Comparison of ENCODE assay signal across 8 mouse cellular contexts in genomic region chr1:60860955-60861354, GRCm38 (mm10). TPM values are rescaled to one million over a fixed set of nuclear protein-coding genes. Genes with fewer than 3 reads are reported as not detected.
A peak's percentile ranks its signal among the peaks of the same experiment; 100 is the strongest.
DNase-seq lines count a peak whose midpoint lies in the region; ATAC-seq lines count a peak whose summit lies in the region.

No protein-coding gene starts in this region.

- ATAC-seq in embryonic facial prominence, embryonic 13.5 days (ENCODE audit: insufficient number of reproducible peaks, insufficient read depth, low FRiP score, low TSS enrichment, low read depth): no peak
- no peak for ATAC-seq in liver, embryonic 11.5 days (replicated peaks; ENCODE audit: low FRiP score)
- ATAC-seq in liver, embryonic 12.5 days: no peak
- peak; percentile 79 for ATAC-seq in neural tube, embryonic 13.5 days (ENCODE audit: low read depth)

- H3K4me1 ChIP-seq in embryonic facial prominence, embryonic 13.5 days: peaks cover 4% of the 10 kb centered on the region; the same call in 1 of the 2 replicates
- peaks cover 11% of the 10 kb centered on the region for H3K4me1 ChIP-seq in embryonic facial prominence, embryonic 10.5 days
- peaks cover 9% of the 10 kb centered on the region for H3K4me1 ChIP-seq in liver, embryonic 11.5 days (replicated peaks; ENCODE audit: control insufficient read depth, insufficient read depth, low read length)
- H3K4me1 ChIP-seq in liver, embryonic 12.5 days: peaks cover 20% of the 10 kb centered on the region; the same call in 1 of the 2 replicates
- H3K4me1 ChIP-seq in hindbrain, embryonic 10.5 days (replicated peaks): peaks cover 42% of the 10 kb centered on the region
- H3K4me1 ChIP-seq in neural tube, embryonic 13.5 days (replicated peaks): peaks cover 40% of the 10 kb centered on the region

- 71% methylated on average over 5 of the region's 5 CpGs for WGBS in embryonic facial prominence, embryonic 13.5 days
- WGBS in embryonic facial prominence, embryonic 10.5 days: 74% methylated on average over 5 of the region's 5 CpGs
- WGBS in liver, embryonic 11.5 days: 43% methylated on average over 5 of the region's 5 CpGs
- WGBS in liver, embryonic 12.5 days (ENCODE audit: insufficient replicate concordance): 32% methylated on average over 5 of the region's 5 CpGs
- 59% methylated on average over 5 of the region's 5 CpGs for WGBS in hindbrain, embryonic 10.5 days
- 28% methylated on average over 5 of the region's 5 CpGs for WGBS in neural tube, embryonic 13.5 days

- H3K27ac ChIP-seq in embryonic facial prominence, embryonic 13.5 days: no peak overlapping the region
- H3K27ac ChIP-seq in embryonic facial prominence, embryonic 10.5 days (replicated peaks): no peak overlapping the region
- no peak overlapping the region for H3K27ac ChIP-seq in liver, embryonic 11.5 days (ENCODE audit: low read depth, low read length)
- H3K27ac ChIP-seq in liver, embryonic 12.5 days: no peak overlapping the region
- H3K27ac ChIP-seq in hindbrain, embryonic 10.5 days: peak overlapping the region; percentile 50
- peak overlapping the region; percentile 85 for H3K27ac ChIP-seq in neural tube, embryonic 13.5 days (replicated peaks)

- no peak overlapping the region for H3K9ac ChIP-seq in embryonic facial prominence, embryonic 13.5 days
- H3K9ac ChIP-seq in liver, embryonic 11.5 days (ENCODE audit: low read depth, low read length): no peak overlapping the region
- no peak overlapping the region for H3K9ac ChIP-seq in liver, embryonic 12.5 days
- peak overlapping the region; percentile 66 for H3K9ac ChIP-seq in neural tube, embryonic 13.5 days

- no peaks in the 10 kb centered on the region for H3K36me3 ChIP-seq in embryonic facial prominence, embryonic 13.5 days
- no peaks in the 10 kb centered on the region for H3K36me3 ChIP-seq in embryonic facial prominence, embryonic 10.5 days (replicated peaks)
- no peaks in the 10 kb centered on the region for H3K36me3 ChIP-seq in liver, embryonic 11.5 days (ENCODE audit: control insufficient read depth, insufficient read depth, low read length)
- no peaks in the 10 kb centered on the region for H3K36me3 ChIP-seq in liver, embryonic 12.5 days
- no peaks in the 10 kb centered on the region for H3K36me3 ChIP-seq in hindbrain, embryonic 10.5 days
- H3K36me3 ChIP-seq in neural tube, embryonic 13.5 days: no peaks in the 10 kb centered on the region

- H3K27me3 ChIP-seq in embryonic facial prominence, embryonic 13.5 days: 0 out of 2 replicates have a peak, but pooled peaks cover 3% of the 10 kb centered on the region
- no peaks in the 10 kb centered on the region for H3K27me3 ChIP-seq in embryonic facial prominence, embryonic 10.5 days (replicated peaks; ENCODE audit: low read depth, poor library complexity, severe bottlenecking)
- H3K27me3 ChIP-seq in liver, embryonic 11.5 days (replicated peaks; ENCODE audit: control insufficient read depth, insufficient read depth, low read length): no peaks in the 10 kb centered on the region
- no peaks in the 10 kb centered on the region for H3K27me3 ChIP-seq in liver, embryonic 12.5 days (replicated peaks)
- no peaks in the 10 kb centered on the region; the same call in 1 of the 2 replicates for H3K27me3 ChIP-seq in hindbrain, embryonic 10.5 days (ENCODE audit: insufficient read depth, poor library complexity, severe bottlenecking)
- H3K27me3 ChIP-seq in neural tube, embryonic 13.5 days: no peaks in the 10 kb centered on the region

- no peak overlapping the region for H3K4me3 ChIP-seq in embryonic facial prominence, embryonic 13.5 days
- H3K4me3 ChIP-seq in embryonic facial prominence, embryonic 10.5 days: no peak overlapping the region
- no peak overlapping the region for H3K4me3 ChIP-seq in liver, embryonic 11.5 days (ENCODE audit: low read depth, low read length)
- H3K4me3 ChIP-seq in liver, embryonic 12.5 days: no peak overlapping the region
- H3K4me3 ChIP-seq in hindbrain, embryonic 10.5 days: peak overlapping the region; percentile 12; the same call in 1 of the 2 replicates
- peak overlapping the region; percentile 23 for H3K4me3 ChIP-seq in neural tube, embryonic 13.5 days

- DNase-seq in embryonic facial prominence, embryonic 10.5 days (ENCODE audit: low spot score): no peak
- no peak for DNase-seq in liver, embryonic 11.5 days (ENCODE audit: low spot score)
- DNase-seq in hindbrain, embryonic 10.5 days (ENCODE audit: low spot score): no peak
- no peak for DNase-seq in urinary bladder, adult 18-20 months (ENCODE audit: low spot score in 2 of 2)
- no peak for DNase-seq in left cerebral cortex, adult 8-10 months (ENCODE audit: low spot score in 2 of 2)

- H3K9me3 ChIP-seq in embryonic facial prominence, embryonic 13.5 days: no peaks in the 10 kb centered on the region
- no peaks in the 10 kb centered on the region for H3K9me3 ChIP-seq in embryonic facial prominence, embryonic 10.5 days
- no peaks in the 10 kb centered on the region for H3K9me3 ChIP-seq in liver, embryonic 11.5 days (ENCODE audit: control insufficient read depth, low read length)
- no peaks in the 10 kb centered on the region for H3K9me3 ChIP-seq in liver, embryonic 12.5 days (replicated peaks)
- no peaks in the 10 kb centered on the region for H3K9me3 ChIP-seq in hindbrain, embryonic 10.5 days
- H3K9me3 ChIP-seq in neural tube, embryonic 13.5 days: no peaks in the 10 kb centered on the region

- H3K4me2 ChIP-seq in embryonic facial prominence, embryonic 13.5 days: peak overlapping the region; percentile 30; the same call in 1 of the 2 replicates
- H3K4me2 ChIP-seq in liver, embryonic 11.5 days: peak overlapping the region; percentile 4; the same call in 1 of the 2 replicates
- no peak overlapping the region for H3K4me2 ChIP-seq in liver, embryonic 12.5 days
- H3K4me2 ChIP-seq in neural tube, embryonic 13.5 days: peak overlapping the region; percentile 52

RNA-seq across cellular contexts. Expression of gene Ctla4, which starts 25.8 kb away (rescaled TPM):
- polyA plus RNA-seq in embryonic facial prominence, embryonic 13.5 days (2015; fragmentation: Nextera tagmentation; extraction: Ambion mirVana): not detected in 2 replicates
- polyA plus RNA-seq in embryonic facial prominence, embryonic 10.5 days (2016; fragmentation: Nextera tagmentation; extraction: Ambion mirVana): not detected in 2 replicates
- polyA plus RNA-seq in liver, embryonic 11.5 days (2014; fragmentation: Nextera tagmentation; extraction: Ambion mirVana): not detected in 2 replicates
- polyA plus RNA-seq in liver, embryonic 12.5 days (2016; fragmentation: Nextera tagmentation; extraction: Ambion mirVana): not detected in 2 replicates
- not detected in 2 replicates for polyA plus RNA-seq in hindbrain, embryonic 10.5 days (2016; fragmentation: Nextera tagmentation; extraction: Ambion mirVana)
- polyA plus RNA-seq in neural tube, embryonic 13.5 days (2015; fragmentation: Nextera tagmentation; extraction: Ambion mirVana): not detected in 2 replicates
- not detected for total RNA-seq in left cerebral cortex, adult 8-10 months (2022)

Comparison
In these comparisons a context has a peak if more than half of its experiments do, and no peak if none do; other contexts are left out.
1. H3K27ac ChIP-seq: peak in hindbrain, embryonic 10.5 days (single experiment) and neural tube, embryonic 13.5 days (single experiment); none in embryonic facial prominence, embryonic 13.5 days (single experiment), embryonic facial prominence, embryonic 10.5 days (single experiment), liver, embryonic 11.5 days (single experiment) and liver, embryonic 12.5 days (single experiment).
2. H3K4me3 ChIP-seq: peak in hindbrain, embryonic 10.5 days (single experiment) and neural tube, embryonic 13.5 days (single experiment); none in embryonic facial prominence, embryonic 13.5 days (single experiment), embryonic facial prominence, embryonic 10.5 days (single experiment), liver, embryonic 11.5 days (single experiment) and liver, embryonic 12.5 days (single experiment).